10 mouse cellular contexts compared by ENCODE assay signal in genomic region chr7:83567841-83568500, GRCm38 (mm10). TPM values are rescaled to one million over a fixed set of nuclear protein-coding genes. Genes with fewer than 3 reads are reported as not detected.
DNase-seq lines count a peak whose midpoint lies in the region; ATAC-seq and TF ChIP-seq lines count a peak whose summit lies in the region.
"Had no signal": no experiment of that assay in that cellular context is flagged by ENCODE, and none has a peak within 500 bp of the region (broad histone marks: within the 10 kb centered on the region; RNA-seq: fewer than 3 reads in every experiment).

No protein-coding gene starts in this region.

- H3K27ac ChIP-seq in forebrain, embryonic 16.5 days (ENCODE audit: low read length): no peak overlapping the region
- H3K27ac ChIP-seq in forebrain, embryonic 13.5 days: no peak overlapping the region
- H3K27ac ChIP-seq: heart, embryonic 15.5 days; neural tube, embryonic 13.5 days had no signal

- TF ChIP-seq CTCF in lung, adult 2 months (IDR thresholded peaks at IDR 0.05; ENCODE audit: insufficient read depth, low read length): peak; percentile 37; the same call in 1 of the 2 replicates

- peak; percentile 42 to 45 for DNase-seq in right cerebral cortex, postnatal 10 days (ENCODE audit: low spot score in 2 of 2)
- DNase-seq in right cerebral cortex, postnatal 14 days: no peak
- DNase-seq in cerebellum, postnatal 14 days: peak; percentile 67 to 73
- DNase-seq in induced T-regulatory cell, adult 2 months (ENCODE audit: low read depth): peak; percentile 77
- peak; percentile 33 for DNase-seq in lung, adult 2 months
- peak; percentile 21 to 53 for DNase-seq in spleen, postnatal 10 days (ENCODE audit: low spot score in 2 of 2)

- peak; percentile 59 for ATAC-seq in forebrain, embryonic 16.5 days
- no peak for ATAC-seq in forebrain, embryonic 13.5 days

- H3K27me3 ChIP-seq in forebrain, embryonic 16.5 days (replicated peaks; ENCODE audit: control insufficient read depth, insufficient read depth, low read length): no peaks in the 10 kb centered on the region
- no peaks in the 10 kb centered on the region for H3K27me3 ChIP-seq in forebrain, embryonic 13.5 days
- H3K27me3 ChIP-seq: heart, embryonic 15.5 days; neural tube, embryonic 13.5 days had no signal

- no peak overlapping the region for H3K4me2 ChIP-seq in forebrain, embryonic 16.5 days (ENCODE audit: low read length)
- no peak overlapping the region for H3K4me2 ChIP-seq in forebrain, embryonic 13.5 days
- H3K4me2 ChIP-seq: heart, embryonic 15.5 days; neural tube, embryonic 13.5 days had no signal

- no peak overlapping the region for H3K9ac ChIP-seq in forebrain, embryonic 16.5 days (replicated peaks; ENCODE audit: low read depth, low read length)
- H3K9ac ChIP-seq in forebrain, embryonic 13.5 days: no peak overlapping the region
- H3K9ac ChIP-seq: heart, embryonic 15.5 days; neural tube, embryonic 13.5 days had no signal

- H3K36me3 ChIP-seq in forebrain, embryonic 16.5 days (ENCODE audit: control insufficient read depth, insufficient read depth): no peaks in the 10 kb centered on the region
- no peaks in the 10 kb centered on the region for H3K36me3 ChIP-seq in forebrain, embryonic 13.5 days (ENCODE audit: poor library complexity, severe bottlenecking)
- H3K36me3 ChIP-seq: heart, embryonic 15.5 days; neural tube, embryonic 13.5 days had no signal

- no peaks in the 10 kb centered on the region for H3K4me1 ChIP-seq in forebrain, embryonic 16.5 days (replicated peaks; ENCODE audit: control insufficient read depth, insufficient read depth, low read length)
- H3K4me1 ChIP-seq in forebrain, embryonic 13.5 days: no peaks in the 10 kb centered on the region
- peaks cover 4% of the 10 kb centered on the region for H3K4me1 ChIP-seq in lung, adult 2 months (ENCODE audit: control insufficient read depth, insufficient read depth, low read length)

- H3K4me3 ChIP-seq in forebrain, embryonic 16.5 days (replicated peaks; ENCODE audit: low read length): no peak overlapping the region
- no peak overlapping the region for H3K4me3 ChIP-seq in forebrain, embryonic 13.5 days
- no peak overlapping the region for H3K4me3 ChIP-seq in lung, adult 2 months (replicated peaks; ENCODE audit: extremely low read depth, low read depth, low read length)
- H3K4me3 ChIP-seq: heart, embryonic 15.5 days; neural tube, embryonic 13.5 days had no signal

- 52% methylated on average over 16 of the region's 16 CpGs for WGBS in forebrain, embryonic 16.5 days
- 51% methylated on average over 16 of the region's 16 CpGs for WGBS in forebrain, embryonic 13.5 days
- 47% methylated on average over 16 of the region's 16 CpGs for WGBS in lung, adult 2 months

- H3K9me3 ChIP-seq in forebrain, embryonic 16.5 days (ENCODE audit: control insufficient read depth, low read length): no peaks in the 10 kb centered on the region
- H3K9me3 ChIP-seq in forebrain, embryonic 13.5 days (replicated peaks): no peaks in the 10 kb centered on the region
- H3K9me3 ChIP-seq: heart, embryonic 15.5 days; neural tube, embryonic 13.5 days had no signal

- TF ChIP-seq POLR2A in lung, adult 2 months (IDR thresholded peaks at IDR 0.05; ENCODE audit: borderline replicate concordance, extremely low read depth, low read depth, low read length): no peak

RNA-seq across cellular contexts. Expression of gene Tmc3, which starts 16.8 kb away (rescaled TPM):
- polyA plus RNA-seq in forebrain, embryonic 16.5 days (2015; fragmentation: Nextera tagmentation; extraction: Ambion mirVana): 0.22 and 0.23 TPM in 2 replicates
- polyA plus RNA-seq in forebrain, embryonic 13.5 days (2015; fragmentation: Nextera tagmentation; extraction: Ambion mirVana): 0.08 and 0.11 TPM in 2 replicates
- polyA plus RNA-seq in lung, adult 2 months (2012; rRNA removed): 0.10 and 0.19 TPM in 2 replicates
